Mouse (Mus musculus): ENCODE results near the gene Ssc4d. TPM values are rescaled to one million over a fixed set of nuclear protein-coding genes. Genes with fewer than 3 reads are reported as not detected.

Gene Ssc4d
- total and polyA plus RNA-seq, 3 experiments = 1.9 to 2.9 (median 2.0) TPM

- dilution Hi-C loops (cut with MboI; ENCODE audit: extremely low pct_ligation_motif_present, extremely low pct_unique_long_range_greater_than_20kb, low sequenced_read_pairs) = no loop called here
Measured at GRCm38 (mm10) chr5:135942710-135943109, 31.6 kb downstream of the Ssc4d start.

GRCm38 (mm10) chr5:135940587-135940986 is 33.7 kb downstream of the Ssc4d start:
- H3K9me3 ChIP-seq (replicated peaks; ENCODE audit: low read length) = peaks cover 3% of the 10 kb centered on the region
- peaks cover 1% of the 10 kb centered on the region for H3K27me3 ChIP-seq (replicated peaks)
- in situ Hi-C loops (cut with MboI; ENCODE audit: low pct_ligation_motif_present, low pct_unique_long_range_greater_than_20kb, low sequenced_read_pairs) (no loop called here), dilution Hi-C loops (cut with MboI; ENCODE audit: extremely low pct_ligation_motif_present, extremely low pct_unique_long_range_greater_than_20kb, low sequenced_read_pairs) (no loop called here)
- H3K4me3 ChIP-seq (replicated peaks in 1 of 3; ENCODE audit: low read depth in 2 of 3, low read length in 2 of 3, poor library complexity in 1 of 3) = no peak overlapping the region
- no peak overlapping the region for H3K27ac ChIP-seq (ENCODE audit: insufficient read depth, low read depth)
- H3K79me2 ChIP-seq (replicated peaks; ENCODE audit: control insufficient read depth, extremely low read depth, insufficient read depth, poor library complexity, severe bottlenecking) = no peaks in the 10 kb centered on the region
- H3K4me1 ChIP-seq (ENCODE audit: control insufficient read depth in 1 of 2, insufficient read depth in 2 of 2) = peaks cover 0 to 7% of the 10 kb centered on the region in 2 experiments; a peak in 2 of 4 replicates
- no peak overlapping the region for H3K9ac ChIP-seq (ENCODE audit: insufficient read depth, low read depth)
- TF ChIP-seq TCF12 (IDR thresholded peaks at IDR 0.05; ENCODE audit: low read depth, low read length) (no peak), PAX5 (IDR thresholded peaks at IDR 0.05; ENCODE audit: low read length) (no peak), ZC3H11A (IDR thresholded peaks at IDR 0.05; ENCODE audit: low read depth, low read length) (no peak), POLR2A (IDR thresholded peaks at IDR 0.05; ENCODE audit: low read depth, low read length) (no peak), ZMIZ1 (IDR thresholded peaks at IDR 0.05; ENCODE audit: low read depth, low read length) (no peak), SIN3A (IDR thresholded peaks at IDR 0.05; ENCODE audit: low read length) (no peak), MAZ (IDR thresholded peaks at IDR 0.05; ENCODE audit: low read depth, low read length) (no peak), USF2 (conservative IDR thresholded peaks at IDR 0.05; ENCODE audit: low read depth, low read length) (no peak), KAT2A (IDR thresholded peaks at IDR 0.05; ENCODE audit: insufficient replicate concordance, low read length) (no peak), ELF1 (IDR thresholded peaks at IDR 0.05; ENCODE audit: low read depth, low read length) (no peak), MXI1 (IDR thresholded peaks at IDR 0.05; ENCODE audit: low read depth, low read length) (no peak), EP300 (IDR thresholded peaks at IDR 0.05; ENCODE audit: low read length) (no peak), MAFK (IDR thresholded peaks at IDR 0.05; ENCODE audit: insufficient replicate concordance, low read length) (no peak)
- DNase-seq (ENCODE audit: extremely low read depth) = no peak
- H3K36me3 ChIP-seq (replicated peaks in 1 of 2; ENCODE audit: control insufficient read depth in 1 of 2, insufficient read depth in 1 of 2, low read length in 1 of 2) = no peaks in the 10 kb centered on the region
- no peak overlapping the region for H3K4me2 ChIP-seq (ENCODE audit: insufficient read depth, low read depth, poor library complexity, severe bottlenecking)

More at GRCm38 (mm10) chr5:135942710-135943109, 31.6 kb downstream of the Ssc4d start:
- Histone ChIP-seq H3K9me3 (replicated peaks; ENCODE audit: low read length) (peaks cover 3% of the 10 kb centered on the region), H3K27ac (ENCODE audit: insufficient read depth, low read depth) (no peak overlapping the region), H3K4me1 (ENCODE audit: control insufficient read depth in 1 of 2, insufficient read depth in 2 of 2) (peaks cover 2 to 3% of the 10 kb centered on the region in 2 experiments; a peak in 3 of 4 replicates), H3K4me2 (ENCODE audit: insufficient read depth, low read depth, poor library complexity, severe bottlenecking) (no peak overlapping the region), H3K9ac (ENCODE audit: insufficient read depth, low read depth) (no peak overlapping the region), H3K27me3 (replicated peaks) (peaks cover 1% of the 10 kb centered on the region), H3K79me2 (replicated peaks; ENCODE audit: control insufficient read depth, extremely low read depth, insufficient read depth, poor library complexity, severe bottlenecking) (no peaks in the 10 kb centered on the region), H3K4me3 (replicated peaks in 1 of 3; ENCODE audit: low read depth in 2 of 3, low read length in 2 of 3, poor library complexity in 1 of 3) (no peak overlapping the region), H3K36me3 (replicated peaks in 1 of 2; ENCODE audit: control insufficient read depth in 1 of 2, insufficient read depth in 1 of 2, low read length in 1 of 2) (no peaks in the 10 kb centered on the region)
- no peak for DNase-seq (ENCODE audit: extremely low read depth)
- in situ Hi-C loops (cut with MboI; ENCODE audit: low pct_ligation_motif_present, low pct_unique_long_range_greater_than_20kb, low sequenced_read_pairs) = no loop called here
- TF ChIP-seq MYC (IDR thresholded peaks at IDR 0.05; ENCODE audit: low read depth, low read length) = no peak
- no peak for TF ChIP-seq NELFE (IDR thresholded peaks at IDR 0.05; ENCODE audit: low read depth, low read length)
